In genomic region chr8:120433734-120434133, GRCm38 (mm10) we compare ENCODE assay signal across 9 mouse cellular contexts.
DNase-seq lines count a peak whose midpoint lies in the region; ATAC-seq and TF ChIP-seq lines count a peak whose summit lies in the region.
"Had no signal": no experiment of that assay in that cellular context is flagged by ENCODE, and none has a peak within 500 bp of the region (broad histone marks: within the 10 kb centered on the region; RNA-seq: fewer than 3 reads in every experiment).

No protein-coding gene starts in this region.

- no peak for TF ChIP-seq EP300 in liver, postnatal 0 days (IDR thresholded peaks at IDR 0.05; ENCODE audit: low read depth)

- H3K36me3 ChIP-seq in G1E (replicated peaks) = no peaks in the 10 kb centered on the region
- no peaks in the 10 kb centered on the region for H3K36me3 ChIP-seq in liver, postnatal 0 days (replicated peaks; ENCODE audit: insufficient read depth, low read length)
- H3K36me3 ChIP-seq: liver, embryonic 15.5 days had no signal

- no peak overlapping the region for H3K4me3 ChIP-seq in left cerebral cortex, adult 2 months
- H3K4me3 ChIP-seq in G1E (ENCODE audit: low read depth, low read length) = no peak overlapping the region
- no peak overlapping the region for H3K4me3 ChIP-seq in liver, postnatal 0 days (ENCODE audit: low read depth, low read length)
- H3K4me3 ChIP-seq: liver, embryonic 15.5 days had no signal

- TF ChIP-seq CTCF in left cerebral cortex, adult 2 months (IDR thresholded peaks at IDR 0.05) = peak; percentile 56
- TF ChIP-seq CTCF in G1E (IDR thresholded peaks at IDR 0.05; ENCODE audit: low read depth, low read length) = peak; percentile 25; the same call in 1 of the 2 replicates
- peak; percentile 73 for TF ChIP-seq CTCF in liver, postnatal 0 days (IDR thresholded peaks at IDR 0.05; ENCODE audit: low read depth)

- peaks cover 15% of the 10 kb centered on the region for H3K9me3 ChIP-seq in G1E (replicated peaks)
- peaks cover 4% of the 10 kb centered on the region; the same call in 1 of the 2 replicates for H3K9me3 ChIP-seq in liver, postnatal 0 days (ENCODE audit: low read length)

- no peaks in the 10 kb centered on the region for H3K4me1 ChIP-seq in G1E (ENCODE audit: insufficient read depth, low read depth, low read length)
- H3K4me1 ChIP-seq in liver, postnatal 0 days (ENCODE audit: insufficient read depth) = peaks cover 16% of the 10 kb centered on the region

- no peak overlapping the region for H3K27ac ChIP-seq in left cerebral cortex, adult 2 months
- no peak overlapping the region for H3K27ac ChIP-seq in liver, postnatal 0 days (ENCODE audit: low read depth)
- H3K27ac ChIP-seq: liver, embryonic 15.5 days had no signal

- no peak for ATAC-seq in G1E (ENCODE audit: extremely low read depth, insufficient number of reproducible peaks, low FRiP score, poor library complexity, severe bottlenecking)
- ATAC-seq in liver, postnatal 0 days = no peak

- no peak overlapping the region for H3K9ac ChIP-seq in liver, postnatal 0 days (replicated peaks)
- H3K9ac ChIP-seq: liver, embryonic 15.5 days had no signal

- WGBS in liver, postnatal 0 days (ENCODE audit: insufficient replicate concordance) = 89% methylated on average over 1 of the region's 1 CpGs

- H3K27me3 ChIP-seq in G1E (ENCODE audit: insufficient read depth, low read length) = peaks cover 80% of the 10 kb centered on the region
- H3K27me3 ChIP-seq in liver, postnatal 0 days (ENCODE audit: insufficient read depth, low read length) = no peaks in the 10 kb centered on the region

- peak; percentile 36 to 76 for DNase-seq in cerebellum, postnatal 14 days
- no peak for DNase-seq in cerebellum, adult 18-20 months
- DNase-seq in left cerebral cortex, adult 2 months (ENCODE audit: extremely low spot score in 1 of 2, low spot score in 2 of 2) = no peak
- no peak for DNase-seq in left cerebral cortex, adult 18-20 months (ENCODE audit: low spot score in 2 of 2)
- no peak for DNase-seq in G1E (ENCODE audit: low spot score)
- peak; percentile 53 for DNase-seq in liver, postnatal 0 days
- DNase-seq in layer of hippocampus, adult 9-10 months (ENCODE audit: low spot score) = no peak
- no peak for DNase-seq in layer of hippocampus, adult 9-11 months

- intact Hi-C loops in left cerebral cortex, adult 2 months (cut with DNase I) = no loop called here

- no peak overlapping the region for H3K4me2 ChIP-seq in liver, postnatal 0 days (ENCODE audit: low read depth, low read length)
- H3K4me2 ChIP-seq: liver, embryonic 15.5 days had no signal

Comparison
In these comparisons a context has a peak if more than half of its experiments do, and no peak if none do; other contexts are left out.
1. DNase-seq: peak in cerebellum, postnatal 14 days (2 of 2) and liver, postnatal 0 days (single experiment); none in cerebellum, adult 18-20 months (0 of 2), left cerebral cortex, adult 2 months (0 of 2), left cerebral cortex, adult 18-20 months (0 of 2), G1E (single experiment), layer of hippocampus, adult 9-10 months (single experiment) and layer of hippocampus, adult 9-11 months (single experiment).
2. Peak in every context shown above with its lines, with median percentiles within 50 percentile points of each other: CTCF ChIP-seq.